Mouse (Mus musculus): Measurements from ENCODE around the gene Izumo3. TPM values are rescaled to one million over a fixed set of nuclear protein-coding genes. Genes with fewer than 3 reads are reported as not detected.

Gene Izumo3
- polyA plus RNA-seq (2012; rRNA removed): not detected in 2 replicates

GRCm38 (mm10) chr4:92147134-92147533 is at the start of gene Izumo3:
TSS of gene Izumo3 (minus strand) at chr4:92147234.

GRCm38 (mm10) chr4:92191649-92192048 is 44.6 kb upstream of the Izumo3 start, which contains the start of gene Gm12666:
TSS of gene Gm12666 (minus strand) at chr4:92191749.

Other genes starting within 250 kb of the Izumo3 start
- gene Gm12666, start 44.5 kb upstream of the Izumo3 start, polyA plus RNA-seq (2012; rRNA removed): not detected in 2 replicates

Measured in liver, embryonic 14 days (tissue).